Mouse (Mus musculus) Patski (cell line): Measurements from ENCODE around the gene Hlf. TPM values are rescaled to one million over a fixed set of nuclear protein-coding genes. Genes with fewer than 3 reads are reported as not detected.

ENCODE experiments used
- ATAC-seq: fragments of 100-300 bp; one replicate; pipeline ENCODE4 v1.8.0; 2021
- CTCF ChIA-PET: fragments of 350-600 bp; sonication (Branson Sonifier 250); formaldehyde crosslinking; loops from one replicate; lab custom pipeline; 2022; ENCODE audit warnings: inconsistent platforms; lab: Charles Lee
- POLR2A ChIA-PET: fragments of 350-600 bp; sonication (Branson Sonifier 250); formaldehyde crosslinking; loops from one replicate; lab custom pipeline; 2022; ENCODE audit warnings: antibody characterized with exemption, inconsistent platforms; lab: Charles Lee
- DNase-seq: peaks from one replicate; pipeline ENCODE4 v3.0.0-alpha.2; 2011; ENCODE audit warnings: low read depth, low spot score
- H3K27me3 ChIP-seq: fragments of 371-371 bp; one replicate; pipeline ENCODE4 v1.5.1; 2021
- CTCF ChIP-seq: fragments of 100-300 bp; IDR thresholded peaks from one replicate; pipeline ENCODE4 v1.5.1; 2021
- in situ Hi-C: fragments of 300-500 bp; cut with MboI; formaldehyde crosslinking; loops from 3 replicates; pipeline ENCODE4 v1.11.1; 2018; ENCODE audit warnings: low pct_unique_long_range_greater_than_20kb, mixed read lengths
- polyA plus RNA-seq: library from polyadenylated mRNA; unstranded; gene quantifications from one replicate; pipeline ENCODE4 v1.2.3, GENCODE M21; 2021

Hlf gene
- polyA plus RNA-seq, 1 experiment from 2014 or later, result 0.22 TPM

DNA sequence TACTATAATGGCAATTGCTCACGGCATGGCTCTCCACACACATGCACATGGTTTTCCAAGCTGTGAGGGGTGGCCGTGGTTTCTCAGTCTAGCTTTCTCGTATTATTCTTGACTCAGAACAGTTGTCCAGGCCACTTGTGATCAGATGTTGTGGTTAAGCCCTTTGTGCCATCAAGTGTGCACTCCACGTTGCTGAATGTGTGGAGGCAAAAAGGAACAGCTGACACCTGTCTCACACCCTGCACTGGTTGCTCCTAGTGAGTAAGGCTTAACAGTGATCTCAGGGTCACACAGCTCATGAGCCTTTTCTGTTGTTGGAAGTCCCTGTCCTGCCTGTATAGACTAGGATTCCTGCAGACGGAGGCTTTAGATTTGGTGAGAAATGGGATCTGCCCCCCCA is 84.6 kb downstream of the Hlf start:
- CTCF ChIA-PET, result interaction anchor here (1.6 to 1.9 kb wide), 3 partner anchors 12 to 122 kb away, joined by 4 to 10 read pairs (median 10); no protein-coding TSS in a partner anchor
- in situ Hi-C loops, result loop anchor here (10.0 kb wide), 1 partner anchor 121 kb away; the partner anchor contains the start of gene Gm45716
- no peak for DNase-seq
- H3K27me3 ChIP-seq, result peaks cover 12% of the 10 kb centered on the region
- POLR2A ChIA-PET, result interaction anchor here (0.6 kb wide), 1 partner anchor 47 kb away, joined by 5 read pairs; no protein-coding TSS in a partner anchor
- no peak for ATAC-seq
- TF ChIP-seq CTCF, result no peak

DNA sequence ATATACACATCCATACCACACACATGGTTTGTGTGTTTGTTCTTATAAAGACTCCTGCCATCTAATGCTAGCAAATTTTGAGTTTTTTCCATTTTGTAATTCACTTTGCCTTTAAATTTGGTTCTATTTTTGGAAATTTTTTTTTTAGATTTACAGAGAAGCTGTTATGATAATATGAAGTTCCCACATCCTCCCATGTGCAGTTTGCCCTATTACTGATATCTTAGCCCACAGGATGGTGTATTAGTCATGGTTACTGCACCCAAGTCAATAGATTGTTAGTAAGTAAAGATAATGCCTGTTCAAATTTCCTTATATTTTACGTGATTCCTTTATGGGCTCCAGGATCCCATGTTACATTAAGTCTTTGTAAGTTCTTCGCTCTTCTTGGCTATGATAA is 96.1 kb downstream of the Hlf start:
- in situ Hi-C loops, result no loop called here
- no peak for TF ChIP-seq CTCF
- CTCF ChIA-PET, result interaction anchor here (1.7 kb wide), 1 partner anchor 13 kb away, joined by 3 read pairs; no protein-coding TSS in a partner anchor
- POLR2A ChIA-PET, result no interaction called here
- DNase-seq, result no peak
- no peak for ATAC-seq
- no peaks in the 10 kb centered on the region for H3K27me3 ChIP-seq

DNA sequence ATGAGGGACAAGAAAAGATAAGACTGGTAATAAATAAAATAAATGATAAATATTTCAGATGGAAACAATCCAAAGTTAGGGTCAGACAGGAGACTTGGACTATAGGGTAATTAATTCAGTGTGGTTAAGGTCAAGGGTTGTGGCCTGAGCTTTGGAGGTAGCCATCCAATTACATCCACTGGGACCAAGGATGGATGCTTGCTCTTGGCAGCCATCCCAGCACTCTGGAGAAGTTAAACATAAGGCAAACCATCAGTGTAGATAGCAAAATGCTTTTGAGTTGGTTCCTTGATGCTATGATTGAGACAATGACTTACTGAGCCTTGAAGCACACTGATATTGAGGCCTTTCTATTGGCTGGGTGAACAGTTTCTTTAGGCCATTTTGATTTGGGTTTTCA is 97.9 kb downstream of the Hlf start:
- CTCF ChIA-PET, result no interaction called here
- no peak for ATAC-seq
- DNase-seq, result no peak
- H3K27me3 ChIP-seq, result no peaks in the 10 kb centered on the region
- TF ChIP-seq CTCF, result no peak
- POLR2A ChIA-PET, result no interaction called here
- in situ Hi-C loops, result no loop called here

DNA sequence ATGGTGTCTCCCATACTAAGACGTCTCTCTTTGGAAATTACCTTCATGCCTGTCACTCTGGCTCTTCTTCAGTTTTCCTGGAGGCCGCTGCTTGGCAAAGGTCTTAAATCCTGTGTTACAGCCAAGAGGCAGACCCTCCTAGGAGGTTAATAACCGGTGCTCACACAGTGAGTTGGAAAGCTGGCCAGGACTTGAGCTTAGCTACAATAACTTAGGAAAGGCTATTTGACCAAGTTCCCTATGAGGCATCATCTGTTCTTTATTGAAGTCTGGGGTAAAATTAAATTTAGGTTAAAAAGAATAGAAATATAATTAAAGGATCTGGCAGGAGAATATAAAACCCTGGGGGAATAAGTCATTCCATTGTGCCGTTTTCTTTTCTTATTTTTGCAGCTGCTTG is 99.5 kb downstream of the Hlf start:
- in situ Hi-C loops, result no loop called here
- no peak for DNase-seq
- ChIA-PET CTCF (no interaction called here), POLR2A (no interaction called here)
- no peak for TF ChIP-seq CTCF
- no peak for ATAC-seq
- no peaks in the 10 kb centered on the region for H3K27me3 ChIP-seq

DNA sequence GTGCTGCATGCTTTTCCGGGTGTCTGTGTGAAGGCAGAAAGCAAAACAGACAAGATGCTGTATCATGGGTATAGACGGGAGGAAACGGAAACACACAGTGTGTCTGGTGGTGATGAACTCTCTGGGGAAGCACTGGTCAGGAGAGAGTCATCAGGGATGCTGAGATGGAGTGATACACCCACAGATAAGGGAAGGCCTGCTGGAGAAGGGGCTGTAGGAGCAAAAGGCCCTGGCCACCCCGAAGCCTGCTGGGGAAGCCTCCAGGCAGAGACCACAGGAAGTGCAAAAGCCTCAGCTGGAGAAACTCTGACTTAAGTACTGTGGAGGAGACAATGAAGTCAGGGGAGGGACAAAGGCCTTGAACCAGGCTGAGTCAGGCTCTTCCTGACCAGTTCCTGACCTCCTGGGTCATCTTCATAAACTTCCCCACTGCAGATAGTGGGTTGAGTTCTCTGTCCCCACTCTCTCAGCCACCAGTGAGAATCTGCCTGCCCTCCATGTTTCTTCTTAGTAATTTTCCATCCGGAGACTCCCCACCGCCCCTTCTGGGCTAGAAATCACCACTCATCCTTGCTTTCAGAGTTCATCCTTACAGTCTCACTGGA is 104.0 kb downstream of the Hlf start:
- in situ Hi-C loops, result no loop called here
- ATAC-seq (no peak), DNase-seq (no peak)
- TF ChIP-seq CTCF, result no peak
- H3K27me3 ChIP-seq, result no peaks in the 10 kb centered on the region
- ChIA-PET POLR2A (no interaction called here), CTCF (no interaction called here)

Other genes starting within 250 kb of the Hlf start
- 0.59 TPM for gene Gm45716, start 203.2 kb downstream of the Hlf start, polyA plus RNA-seq
- 31.4 TPM for gene Mmd, start 141.4 kb downstream of the Hlf start, polyA plus RNA-seq
- gene Stxbp4, start 247.2 kb upstream of the Hlf start, polyA plus RNA-seq, result 21.3 TPM
- gene Cox11, start 247.3 kb upstream of the Hlf start, polyA plus RNA-seq, result 22.4 TPM